9 mouse cellular contexts compared by ENCODE assay signal in genomic region chr10:75061341-75062188, GRCm38 (mm10). TPM values are rescaled to one million over a fixed set of nuclear protein-coding genes. Genes with fewer than 3 reads are reported as not detected.
DNase-seq lines count a peak whose midpoint lies in the region; ATAC-seq and TF ChIP-seq lines count a peak whose summit lies in the region.
"Had no signal": no experiment of that assay in that cellular context is flagged by ENCODE, and none has a peak within 500 bp of the region (broad histone marks: within the 10 kb centered on the region; RNA-seq: fewer than 3 reads in every experiment).

No protein-coding gene starts in this region.

- no peaks in the 10 kb centered on the region for H3K27me3 ChIP-seq in C2C12 (ENCODE audit: control insufficient read depth, insufficient read depth, insufficient read length)
- H3K27me3 ChIP-seq in limb, embryonic 12.5 days = peaks cover 6% of the 10 kb centered on the region; the same call in 1 of the 2 replicates
- no peaks in the 10 kb centered on the region for H3K27me3 ChIP-seq in neural tube, embryonic 11.5 days (ENCODE audit: control insufficient read depth, insufficient read depth, low read length)

- no peak for TF ChIP-seq CTCF in C2C12 (IDR thresholded peaks at IDR 0.05; ENCODE audit: control insufficient read depth, insufficient read depth, insufficient read length)

- no peak overlapping the region for H3K27ac ChIP-seq in limb, embryonic 12.5 days
- H3K27ac ChIP-seq in neural tube, embryonic 11.5 days (ENCODE audit: low read depth, low read length) = no peak overlapping the region

- H3K79me3 ChIP-seq in C2C12 (ENCODE audit: low read depth) = peaks cover 47% of the 10 kb centered on the region

- no peak overlapping the region for H3ac ChIP-seq in C2C12 (ENCODE audit: control insufficient read depth, insufficient read length, low read depth)

- under 1% methylated on average over 71 of the region's 71 CpGs for WGBS in limb, embryonic 12.5 days
- WGBS in neural tube, embryonic 11.5 days = 1% methylated on average over 66 of the region's 71 CpGs

- H3K4me3 ChIP-seq in C2C12 (ENCODE audit: insufficient read depth, poor library complexity, severe bottlenecking) = peak overlapping the region; percentile 65
- H3K4me3 ChIP-seq in limb, embryonic 12.5 days (replicated peaks) = peak overlapping the region; percentile 91
- peak overlapping the region; percentile 77 for H3K4me3 ChIP-seq in neural tube, embryonic 11.5 days (ENCODE audit: low read depth, low read length)

- H3K9ac ChIP-seq in limb, embryonic 12.5 days (replicated peaks) = peak overlapping the region; percentile 88
- H3K9ac ChIP-seq in neural tube, embryonic 11.5 days (ENCODE audit: low read length) = peak overlapping the region; percentile 79

- no peak for ATAC-seq in limb, embryonic 12.5 days (ENCODE audit: insufficient number of reproducible peaks, insufficient read depth, low FRiP score, low TSS enrichment, low read depth)
- ATAC-seq in neural tube, embryonic 11.5 days (ENCODE audit: insufficient read depth, low FRiP score, low TSS enrichment) = no peak
- ATAC-seq in erythroid progenitor cell, adult 5-6 weeks (replicated peaks; ENCODE audit: low FRiP score, poor library complexity, severe bottlenecking) = no peak

- H3K9me3 ChIP-seq in limb, embryonic 12.5 days = no peaks in the 10 kb centered on the region
- H3K9me3 ChIP-seq in neural tube, embryonic 11.5 days (ENCODE audit: control insufficient read depth, low read length) = no peaks in the 10 kb centered on the region

- peaks cover 55% of the 10 kb centered on the region for H3K4me1 ChIP-seq in limb, embryonic 12.5 days (replicated peaks)
- H3K4me1 ChIP-seq in neural tube, embryonic 11.5 days (ENCODE audit: control insufficient read depth, insufficient read depth, low read length) = peaks cover 24% of the 10 kb centered on the region

- H3K36me3 ChIP-seq in C2C12 (ENCODE audit: control insufficient read depth, insufficient read depth) = peaks cover 5% of the 10 kb centered on the region
- H3K36me3 ChIP-seq in limb, embryonic 12.5 days = peaks cover 22% of the 10 kb centered on the region
- no peaks in the 10 kb centered on the region for H3K36me3 ChIP-seq in neural tube, embryonic 11.5 days (ENCODE audit: control insufficient read depth, insufficient read depth, low read length)

- peak overlapping the region; percentile 95 for H3K4me2 ChIP-seq in limb, embryonic 12.5 days
- H3K4me2 ChIP-seq in neural tube, embryonic 11.5 days (ENCODE audit: low read depth) = peak overlapping the region; percentile 77

- DNase-seq in cerebellum, adult 18-20 months = peak; percentile 24 to 47
- no peak for DNase-seq in cerebellum, adult 9-10 months
- peak; percentile 34 for DNase-seq in embryo, embryonic 10.5 days (ENCODE audit: low spot score)
- DNase-seq in heart, postnatal 4 days = peak; percentile 40
- DNase-seq in neural tube, embryonic 11.5 days (ENCODE audit: low spot score) = peak; percentile 43

- peaks cover 59% of the 10 kb centered on the region for H3K79me2 ChIP-seq in C2C12 (ENCODE audit: control insufficient read depth, insufficient read depth)

TF ChIP-seq in C2C12, 6 proteins besides CTCF, POLR2A, EP300 and RAD21:
- no peak for TF ChIP-seq USF1 (IDR thresholded peaks at IDR 0.05; ENCODE audit: low read depth)
- no peak for TF ChIP-seq FOSL1 (IDR thresholded peaks at IDR 0.05; ENCODE audit: insufficient read depth, low read length, poor library complexity, severe bottlenecking)
- TF ChIP-seq CEBPB (IDR thresholded peaks at IDR 0.05; ENCODE audit: low read depth) = no peak
- no peak for TF ChIP-seq MAX (IDR thresholded peaks at IDR 0.05)
- no peak for TF ChIP-seq MYOD1 (IDR thresholded peaks at IDR 0.05; ENCODE audit: control insufficient read depth, insufficient read length, low read depth)
- no peak for TF ChIP-seq MYOG (IDR thresholded peaks at IDR 0.05; ENCODE audit: control insufficient read depth, extremely low read depth, insufficient read length)

RNA-seq across cellular contexts. Expression of gene Bcr, which starts 1.2 kb away (rescaled TPM):
- 16.1 TPM for polyA plus RNA-seq in C2C12 (2012; fragmentation: generic; extraction: Trizol)
- total RNA-seq in heart, postnatal 4 days (2021) = 10 to 100 TPM; 15.5 to 16.4 TPM
- polyA plus RNA-seq in limb, embryonic 12.5 days (2016; fragmentation: Nextera tagmentation; extraction: Ambion mirVana) = 9.9 and 11.0 TPM in 2 replicates
- polyA plus RNA-seq in neural tube, embryonic 11.5 days (2014; fragmentation: Nextera tagmentation; extraction: Ambion mirVana) = 9.7 and 11.1 TPM in 2 replicates
- total RNA-seq in erythroid progenitor cell, adult 5-6 weeks (2015; ENCODE audit: low replicate concordance) = 2.5 and 5.8 TPM in 2 replicates
- total RNA-seq in erythroid progenitor cell, adult 5-6 weeks (2017; ENCODE audit: low replicate concordance) = 2.7 and 5.4 TPM in 2 replicates

RNA-seq across cellular contexts. Expression of gene Rab36, which starts 24.7 kb away (rescaled TPM):
- polyA plus RNA-seq in C2C12 (2012; fragmentation: generic; extraction: Trizol) = 0.67 TPM
- total RNA-seq in heart, postnatal 4 days (2021) = 1 to 10 TPM; 1.7 to 1.8 TPM
- 11.7 and 13.5 TPM in 2 replicates for polyA plus RNA-seq in limb, embryonic 12.5 days (2016; fragmentation: Nextera tagmentation; extraction: Ambion mirVana)
- polyA plus RNA-seq in neural tube, embryonic 11.5 days (2014; fragmentation: Nextera tagmentation; extraction: Ambion mirVana) = 8.6 and 8.8 TPM in 2 replicates
- not detected in 2 replicates for total RNA-seq in erythroid progenitor cell, adult 5-6 weeks (2015; ENCODE audit: low replicate concordance)
- not detected in 2 replicates for total RNA-seq in erythroid progenitor cell, adult 5-6 weeks (2017; ENCODE audit: low replicate concordance)

RNA-seq across cellular contexts. Expression of gene Rsph14, which starts 29.2 kb away (rescaled TPM):
- polyA plus RNA-seq in C2C12 (2012; fragmentation: generic; extraction: Trizol) = not detected
- not detected for total RNA-seq in heart, postnatal 4 days (2021)
- not detected in 2 replicates for polyA plus RNA-seq in limb, embryonic 12.5 days (2016; fragmentation: Nextera tagmentation; extraction: Ambion mirVana)
- not detected in 2 replicates for polyA plus RNA-seq in neural tube, embryonic 11.5 days (2014; fragmentation: Nextera tagmentation; extraction: Ambion mirVana)
- not detected in 2 replicates for total RNA-seq in erythroid progenitor cell, adult 5-6 weeks (2015; ENCODE audit: low replicate concordance)
- total RNA-seq in erythroid progenitor cell, adult 5-6 weeks (2017; ENCODE audit: low replicate concordance) = not detected in 2 replicates
- polyA plus RNA-seq: large intestine, adult 2 months had no signal
